Mouse (Mus musculus) erythroblast, adult 5-6 weeks (primary cell): ENCODE results near the gene Setd3. TPM values are rescaled to one million over a fixed set of nuclear protein-coding genes. Genes with fewer than 3 reads are reported as not detected.
"Not testable (repeated sequence)": the region's sequence is repeated elsewhere in the genome, so short reads cannot be mapped to it uniquely, and the experiment has no call there.

Source experiments
- ATAC-seq: replicated peaks from 2 replicates; pipeline ENCODE4 v1.8.0; 2016; ENCODE audit warnings: moderate number of reproducible peaks, mild to moderate bottlenecking, moderate TSS enrichment, inconsistent platforms; ENCODE audit not compliant: poor library complexity, low FRiP score, severe bottlenecking
- total RNA-seq, 2 experiments: library from RNA; stranded (forward) in 1 of 2; stranded (reverse) in 1 of 2; fragments of 150-400 nt in 1 of 2; fragments of 200-764, 138-1000 nt in 1 of 2; gene quantifications; 2 replicates each; pipeline versions ENCODE4 v1.2.3 to v1.2.4; 2015 to 2017; ENCODE audit warnings: low replicate concordance in 2 of 2

The Setd3 gene
- total RNA-seq, 2 experiments from 2014 or later, result 19.4 to 51.3 TPM

GRCm38 (mm10) chr12:108159863-108160262 lies 19.3 kb downstream of the Setd3 start:
- ATAC-seq, result no peak

GRCm38 (mm10) chr12:108152743-108153142 lies 26.4 kb downstream of the Setd3 start:
- no peak for ATAC-seq

- no peak for ATAC-seq
These were observed 29.4 kb downstream of the Setd3 start for GRCm38 (mm10) chr12:108149764-108150163.

- no peak for ATAC-seq
These were observed 33.9 kb downstream of the Setd3 start for GRCm38 (mm10) chr12:108145198-108145597.

DNA sequence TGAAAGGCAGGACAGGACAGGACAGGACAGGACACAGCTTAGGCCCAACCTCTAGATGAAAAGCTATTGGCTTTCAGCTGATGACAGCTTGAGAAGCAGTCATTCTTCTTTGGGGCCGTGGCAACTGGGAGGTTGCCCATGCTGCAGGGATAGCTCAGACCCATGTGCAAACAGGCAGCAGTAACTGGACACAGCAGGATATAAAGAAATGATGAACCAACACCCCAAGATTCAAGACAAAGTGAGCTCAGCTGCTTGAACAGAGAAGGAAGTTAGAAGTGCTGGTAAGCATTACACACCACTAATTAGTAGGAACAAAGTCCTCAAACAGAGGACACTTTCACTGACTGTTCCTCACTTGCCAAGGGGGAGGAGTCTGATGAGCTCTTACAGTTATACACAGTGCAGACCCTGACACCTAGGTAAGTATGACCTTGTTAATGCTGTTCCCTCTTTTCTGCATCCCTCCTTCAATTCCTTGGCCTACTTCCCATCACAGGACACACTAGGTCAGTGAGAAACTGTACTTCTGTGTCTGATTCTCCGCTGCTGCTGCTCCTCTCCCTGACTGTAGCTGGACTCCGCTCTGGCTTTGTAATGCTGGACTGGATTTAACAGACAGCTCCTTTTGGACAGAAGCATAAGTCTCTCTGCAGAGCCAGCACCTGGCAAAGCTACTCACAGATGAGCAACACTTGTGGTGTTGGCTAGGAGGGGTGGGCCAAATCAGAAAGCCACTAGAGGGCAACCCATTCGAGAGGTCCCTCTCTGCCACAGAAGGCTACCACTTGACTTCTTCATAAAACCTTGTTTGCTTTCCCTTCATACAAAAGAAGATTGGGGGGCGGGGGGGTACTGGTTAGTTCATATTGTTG lies 35.3 kb downstream of the Setd3 start:
- no peak for ATAC-seq

GRCm38 (mm10) chr12:108135610-108136208 lies 43.4 kb downstream of the Setd3 start:
- ATAC-seq, result no peak

- no peak for ATAC-seq
These were observed 45.9 kb downstream of the Setd3 start for GRCm38 (mm10) chr12:108133181-108133580.

DNA sequence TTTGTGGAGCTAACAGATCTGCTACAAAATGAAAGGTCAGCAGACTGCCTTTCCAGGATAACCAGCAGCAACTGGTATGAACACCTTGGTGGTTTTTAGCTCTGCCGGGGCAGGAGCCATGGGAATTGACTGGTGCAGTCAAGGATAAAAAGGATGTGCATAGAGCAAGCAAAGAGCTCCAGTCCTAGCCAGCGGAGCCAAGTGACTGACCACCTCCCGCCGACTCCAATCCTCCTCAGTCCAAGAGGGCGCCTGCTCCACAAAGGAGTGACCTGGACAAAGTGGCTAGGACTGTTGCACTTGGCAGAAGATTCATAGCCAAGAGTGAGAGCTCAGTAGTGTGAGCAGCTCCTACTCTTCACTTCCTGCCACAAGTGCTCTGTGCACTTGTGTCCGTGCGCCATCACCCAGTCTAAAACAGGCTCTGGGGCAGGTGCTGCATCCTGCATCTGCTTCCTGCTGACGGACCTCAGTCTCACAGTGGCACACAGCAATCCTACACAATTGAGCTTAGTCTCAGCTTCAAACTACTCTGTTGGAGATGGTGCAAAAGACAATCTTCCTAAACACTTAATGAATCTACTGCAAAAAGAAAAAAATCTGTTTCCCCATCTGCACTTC lies 46.6 kb downstream of the Setd3 start:
- ATAC-seq, result no peak

DNA sequence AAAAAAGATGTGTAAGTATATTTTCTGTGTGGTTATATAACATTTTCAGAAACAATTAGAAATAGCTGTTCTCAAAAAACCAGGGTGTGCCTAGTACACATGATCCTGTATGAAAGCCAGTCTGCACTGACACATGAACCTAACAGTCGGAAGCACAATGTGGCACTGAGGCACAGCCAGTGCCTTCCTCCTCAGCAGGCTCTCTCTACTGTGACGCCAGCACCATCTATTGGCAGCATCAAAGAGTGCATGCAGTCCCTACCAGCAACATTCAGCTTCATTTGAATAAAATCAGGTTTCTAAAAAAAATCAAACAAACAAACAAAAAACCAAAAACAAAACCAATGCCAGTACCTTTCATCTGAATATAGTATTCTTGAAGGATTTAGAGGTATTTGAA lies 57.8 kb downstream of the Setd3 start:
- ATAC-seq, result no peak

GRCm38 (mm10) chr12:108120434-108120833 lies 58.7 kb downstream of the Setd3 start:
- no peak for ATAC-seq

GRCm38 (mm10) chr12:108119930-108120329 lies 59.2 kb downstream of the Setd3 start:
- no peak for ATAC-seq

GRCm38 (mm10) chr12:108118902-108119531 lies 60.1 kb downstream of the Setd3 start:
- ATAC-seq, result no peak

GRCm38 (mm10) chr12:108118503-108118901 lies 60.6 kb downstream of the Setd3 start:
- ATAC-seq, result no peak

DNA sequence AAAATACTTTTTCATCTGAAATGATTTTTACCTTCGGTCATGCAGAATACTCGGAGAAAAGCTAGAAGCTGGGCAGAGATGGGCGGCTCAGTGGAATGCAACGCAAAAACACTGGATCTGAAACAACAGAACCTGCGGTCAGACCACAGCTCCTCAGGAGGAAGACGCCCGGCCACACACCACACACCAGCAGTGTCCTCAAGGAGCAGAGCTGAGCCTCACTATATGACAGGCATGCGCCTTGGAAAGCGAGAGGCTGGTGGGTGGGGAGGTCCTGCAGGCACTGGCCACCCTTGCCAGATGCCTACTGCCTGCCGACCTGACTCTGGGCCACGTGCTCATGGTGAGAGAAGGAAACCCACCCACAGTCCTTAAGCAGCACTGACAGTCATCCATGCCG lies 67.9 kb downstream of the Setd3 start:
- ATAC-seq, result no peak

DNA sequence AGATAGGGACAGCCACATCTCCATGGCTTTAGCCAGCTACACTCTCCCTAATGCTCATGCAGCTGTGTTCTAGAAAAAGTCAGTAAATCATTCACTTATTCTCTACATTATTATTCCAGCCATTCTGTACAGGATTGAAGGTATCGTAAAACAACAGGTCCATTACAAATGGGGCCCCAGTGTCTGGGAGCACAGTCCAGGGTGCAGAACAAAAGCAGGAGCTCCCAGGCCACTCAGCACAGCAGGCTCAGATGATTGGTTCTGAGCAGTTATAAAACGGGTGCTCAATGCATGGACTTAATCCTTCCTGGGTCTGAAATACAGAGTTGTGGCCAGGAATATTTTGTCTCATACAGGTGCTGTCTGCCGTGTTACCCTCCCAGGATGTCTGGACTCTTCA lies 68.4 kb downstream of the Setd3 start:
- ATAC-seq, result no peak

- no peak for ATAC-seq
These were observed 69.4 kb downstream of the Setd3 start for GRCm38 (mm10) chr12:108109732-108110131.

DNA sequence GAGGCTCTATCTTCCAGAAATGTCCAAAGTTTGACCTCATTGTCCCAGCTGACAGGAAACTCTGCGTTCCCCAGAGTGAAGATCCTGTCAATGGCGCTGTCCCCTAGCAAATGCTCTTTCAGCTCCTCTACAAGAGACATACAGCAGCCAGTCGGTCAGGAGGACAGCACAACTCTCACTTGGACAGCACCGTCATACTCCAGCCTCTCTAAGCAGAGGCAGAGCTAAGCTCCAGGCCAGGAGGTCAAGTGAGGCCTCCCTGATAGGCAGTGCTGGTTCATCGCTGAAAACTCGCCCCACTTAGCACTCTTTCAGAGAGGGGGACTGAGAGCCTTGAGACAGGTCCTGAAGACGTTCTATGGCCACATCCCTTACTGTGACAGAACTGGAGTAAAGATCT lies 70.5 kb downstream of the Setd3 start:
- ATAC-seq, result not testable (repeated sequence)

DNA sequence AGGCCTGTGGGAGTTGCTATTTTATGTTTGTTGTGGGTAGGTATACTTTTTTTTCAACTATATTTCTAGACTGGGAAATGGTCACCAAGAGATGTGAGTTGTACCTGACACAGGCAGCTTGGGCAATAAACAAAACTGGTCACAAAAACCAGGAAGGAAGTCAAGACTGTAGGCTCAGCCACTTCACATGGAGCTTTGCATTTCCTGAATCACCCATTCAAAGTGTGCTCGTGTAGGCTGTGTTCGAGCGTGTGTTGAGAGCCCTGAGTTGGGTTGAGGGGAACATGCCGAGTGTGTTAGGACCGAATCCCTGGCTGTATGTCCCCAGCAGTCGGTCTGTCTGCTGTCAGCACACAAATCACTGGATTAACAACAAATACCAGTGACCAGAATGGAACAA lies 75.8 kb downstream of the Setd3 start:
- no peak for ATAC-seq

- ATAC-seq, result no peak
These were observed 77.0 kb downstream of the Setd3 start for GRCm38 (mm10) chr12:108102119-108102518.

DNA sequence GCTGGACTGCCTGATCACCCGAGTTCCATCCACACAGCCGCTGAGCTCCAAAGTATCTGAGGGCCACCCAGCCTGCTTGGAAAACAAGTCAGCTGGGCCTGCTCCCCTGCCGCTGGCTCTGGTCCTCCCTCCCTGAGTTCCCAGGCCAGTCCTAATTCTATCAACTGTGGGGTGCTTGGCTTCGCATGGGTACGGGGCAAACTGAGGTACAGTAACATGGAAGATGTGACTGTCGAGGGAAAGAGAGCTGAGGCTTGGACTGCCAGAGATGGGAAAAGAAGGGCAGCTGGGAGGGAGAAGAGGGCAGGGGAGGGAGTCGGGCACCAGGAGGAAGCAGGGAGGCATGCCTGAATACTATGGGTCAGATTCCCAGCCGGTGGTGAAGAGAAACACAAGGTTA lies 78.9 kb downstream of the Setd3 start:
- ATAC-seq, result no peak
